Mouse (Mus musculus): Measurements from ENCODE around the gene Lrrc4c.

Gene Lrrc4c

GRCm38 (mm10) chr2:96949531-96949930 is 631.6 kb downstream of the Lrrc4c start:
- DNase-seq = peak; percentile 11

GRCm38 (mm10) chr2:96999521-96999920 is 681.6 kb downstream of the Lrrc4c start:
- peak; percentile 11 for DNase-seq

- peak; percentile 33 for DNase-seq
Observed at GRCm38 (mm10) chr2:97018319-97018718, 700.4 kb downstream of the Lrrc4c start.

- DNase-seq = no peak
Observed at GRCm38 (mm10) chr2:97026991-97027390, 709.0 kb downstream of the Lrrc4c start.

- no peak for DNase-seq
Observed at GRCm38 (mm10) chr2:97027585-97027984, 709.6 kb downstream of the Lrrc4c start.

- DNase-seq = no peak
Observed at GRCm38 (mm10) chr2:97036401-97036800, 718.4 kb downstream of the Lrrc4c start.

GRCm38 (mm10) chr2:97037024-97037814 is 719.2 kb downstream of the Lrrc4c start:
- no peak for DNase-seq

GRCm38 (mm10) chr2:97044016-97044415 is 726.0 kb downstream of the Lrrc4c start:
- DNase-seq = no peak

GRCm38 (mm10) chr2:97045628-97046027 is 727.7 kb downstream of the Lrrc4c start:
- DNase-seq = no peak

- DNase-seq = no peak
Observed at GRCm38 (mm10) chr2:97080156-97080555, 762.2 kb downstream of the Lrrc4c start.

- DNase-seq = no peak
Observed at GRCm38 (mm10) chr2:97097965-97098364, 780.0 kb downstream of the Lrrc4c start.

- no peak for DNase-seq
Observed at GRCm38 (mm10) chr2:97103398-97104162, 785.6 kb downstream of the Lrrc4c start.

- no peak for DNase-seq
Observed at GRCm38 (mm10) chr2:97124246-97124645, 806.3 kb downstream of the Lrrc4c start.

GRCm38 (mm10) chr2:97138454-97138853 is 820.5 kb downstream of the Lrrc4c start:
- DNase-seq = no peak

GRCm38 (mm10) chr2:97151626-97152194 is 833.7 kb downstream of the Lrrc4c start:
- DNase-seq = no peak

- no peak for DNase-seq
Observed at GRCm38 (mm10) chr2:97165745-97166144, 847.8 kb downstream of the Lrrc4c start.

GRCm38 (mm10) chr2:97178399-97178798 is 860.4 kb downstream of the Lrrc4c start:
- DNase-seq = no peak

- DNase-seq = no peak
Observed at GRCm38 (mm10) chr2:97196968-97197606, 879.1 kb downstream of the Lrrc4c start.

GRCm38 (mm10) chr2:97232966-97233365 is 915.0 kb downstream of the Lrrc4c start:
- DNase-seq = peak; percentile 62

GRCm38 (mm10) chr2:97234074-97234473 is 916.1 kb downstream of the Lrrc4c start:
- DNase-seq = no peak

- no peak for DNase-seq
Observed at GRCm38 (mm10) chr2:97274651-97275050, 956.7 kb downstream of the Lrrc4c start.

- DNase-seq = no peak
Observed at GRCm38 (mm10) chr2:97284986-97285385, 967.0 kb downstream of the Lrrc4c start.

GRCm38 (mm10) chr2:97294216-97294615 is 976.2 kb downstream of the Lrrc4c start:
- DNase-seq = no peak

All from cerebellum, adult 8-10 months (tissue).